Mouse (Mus musculus): Measurements from ENCODE around the gene Ppp1r1c. TPM values are rescaled to one million over a fixed set of nuclear protein-coding genes. Genes with fewer than 3 reads are reported as not detected.
"Not testable (repeated sequence)": the region's sequence is repeated elsewhere in the genome, so short reads cannot be mapped to it uniquely, and the experiment has no call there.

The Ppp1r1c gene
- polyA plus RNA-seq, 1 experiment from 2014 or later = 0.24 TPM

DNA sequence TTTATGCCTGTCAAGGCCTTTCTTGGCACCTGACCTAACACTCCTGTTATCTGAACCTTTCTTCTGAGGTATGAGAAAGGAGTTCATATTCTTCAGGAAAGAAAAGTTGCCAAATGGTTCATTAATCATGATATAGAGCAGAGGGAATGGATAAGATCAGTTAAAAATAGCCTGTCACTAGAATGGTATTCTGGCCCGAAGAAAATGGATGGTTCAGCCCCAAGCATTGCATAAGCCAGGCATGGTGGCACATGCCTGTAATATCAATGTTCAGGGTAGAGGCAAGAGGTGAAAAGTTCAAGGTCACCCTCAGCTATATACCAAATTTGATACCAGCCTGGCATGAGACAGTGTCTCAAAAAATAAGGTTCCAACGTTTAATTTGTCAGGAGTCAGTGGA lies 85.6 kb downstream of the Ppp1r1c start:
- Histone ChIP-seq H3K4me2 (no peak overlapping the region), H3K36me3 (no peaks in the 10 kb centered on the region), H3K4me1 (peaks cover 5% of the 10 kb centered on the region), H3K9ac (no peak overlapping the region), H3K9me3 (no peaks in the 10 kb centered on the region), H3K27me3 (replicated peaks) (no peaks in the 10 kb centered on the region), H3K4me3 (no peak overlapping the region), H3K27ac (replicated peaks) (no peak overlapping the region)
- ATAC-seq (ENCODE audit: extremely low read depth, insufficient number of reproducible peaks, low FRiP score, low TSS enrichment) = no peak
- 30% methylated on average over 2 of the region's 2 CpGs for WGBS

DNA sequence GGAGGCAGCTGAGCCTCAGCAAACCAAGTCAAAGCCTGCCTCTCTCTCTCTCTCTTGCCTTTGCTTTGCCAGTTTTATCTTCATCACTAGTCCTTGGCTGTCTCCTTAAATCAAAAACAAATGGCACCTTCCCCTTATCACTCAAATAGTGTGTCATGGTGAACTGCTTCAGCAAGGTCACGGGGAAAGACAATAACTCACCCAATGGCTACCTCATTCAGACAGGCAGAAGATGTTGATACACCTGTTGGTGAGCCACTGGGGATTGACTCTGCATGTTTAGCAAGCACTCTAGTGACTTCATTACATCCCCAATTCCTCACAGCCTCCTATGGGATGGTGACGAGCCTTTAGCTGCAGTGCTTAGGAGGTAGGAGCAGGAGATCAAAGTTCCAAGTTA lies 89.9 kb downstream of the Ppp1r1c start:
- peaks cover 5% of the 10 kb centered on the region for H3K4me1 ChIP-seq
- no peaks in the 10 kb centered on the region for H3K36me3 ChIP-seq
- H3K4me3 ChIP-seq = no peak overlapping the region
- H3K9me3 ChIP-seq = no peaks in the 10 kb centered on the region
- H3K9ac ChIP-seq = no peak overlapping the region
- WGBS = 42% methylated on average over 2 of the region's 2 CpGs
- no peak overlapping the region for H3K4me2 ChIP-seq
- no peaks in the 10 kb centered on the region for H3K27me3 ChIP-seq (replicated peaks)
- ATAC-seq (ENCODE audit: extremely low read depth, insufficient number of reproducible peaks, low FRiP score, low TSS enrichment) = no peak
- no peak overlapping the region for H3K27ac ChIP-seq (replicated peaks)

DNA sequence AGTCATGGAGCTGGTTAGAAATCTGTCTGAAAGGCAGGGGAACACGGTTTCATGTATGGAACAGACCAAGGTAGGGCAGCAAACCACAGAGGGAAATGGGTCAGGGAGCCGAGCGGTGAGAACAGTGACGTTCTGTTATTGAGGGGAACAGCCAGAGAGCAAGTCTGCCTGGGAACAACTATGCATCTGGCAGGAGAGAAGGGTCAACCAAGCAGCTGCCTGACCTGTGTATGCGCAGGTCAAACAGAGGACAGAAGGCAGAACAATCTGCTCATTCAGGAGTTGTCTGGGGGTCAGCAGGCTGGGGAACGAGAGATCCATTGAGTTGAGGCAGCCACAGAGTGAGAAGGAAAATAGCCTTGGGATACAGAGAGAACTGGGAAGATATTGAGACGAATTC lies 91.0 kb downstream of the Ppp1r1c start:
- ATAC-seq (ENCODE audit: extremely low read depth, insufficient number of reproducible peaks, low FRiP score, low TSS enrichment) = no peak
- no peaks in the 10 kb centered on the region for H3K9me3 ChIP-seq
- 56% methylated on average over 7 of the region's 7 CpGs for WGBS
- no peak overlapping the region for H3K9ac ChIP-seq
- H3K27me3 ChIP-seq (replicated peaks) = no peaks in the 10 kb centered on the region
- H3K4me2 ChIP-seq = no peak overlapping the region
- no peak overlapping the region for H3K27ac ChIP-seq (replicated peaks)
- H3K4me1 ChIP-seq = no peaks in the 10 kb centered on the region
- no peaks in the 10 kb centered on the region for H3K36me3 ChIP-seq
- no peak overlapping the region for H3K4me3 ChIP-seq

DNA sequence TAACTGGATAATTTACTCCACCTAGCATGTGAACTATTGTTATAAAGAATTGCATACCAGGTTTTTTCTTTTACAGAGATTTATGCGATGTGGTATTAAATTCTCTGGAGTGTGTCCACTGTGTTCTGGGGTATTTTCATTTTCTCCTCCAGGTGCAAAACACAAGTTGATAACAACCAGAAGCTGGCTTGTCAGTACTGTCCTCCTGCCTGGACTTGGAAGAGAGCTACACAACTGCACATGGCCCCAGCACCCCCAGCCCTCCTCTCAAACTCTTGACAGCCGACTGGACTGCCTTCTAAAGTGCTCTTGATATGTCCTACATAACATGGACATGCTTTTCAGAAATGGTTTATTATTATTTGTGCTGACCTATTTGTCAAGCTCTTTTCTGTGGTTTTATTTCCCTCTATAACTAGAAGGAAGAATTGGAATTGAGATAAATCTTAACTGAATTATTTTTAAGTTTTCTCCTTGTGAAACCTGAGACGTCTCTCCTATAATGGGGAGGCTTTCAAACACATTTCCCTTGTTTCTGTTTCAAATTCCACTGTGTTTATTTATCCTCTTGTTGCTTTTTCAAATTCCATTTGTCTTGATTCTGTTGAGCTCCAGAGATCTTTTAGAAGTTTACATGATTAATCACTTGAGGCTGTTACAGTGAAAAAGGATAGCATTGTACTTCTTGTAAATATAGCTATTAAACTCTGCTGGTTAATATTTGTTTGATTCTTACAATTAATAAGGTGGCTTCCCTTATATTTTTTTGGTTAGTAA lies 108.3 kb downstream of the Ppp1r1c start:
- no peaks in the 10 kb centered on the region for H3K36me3 ChIP-seq
- WGBS = 45% methylated on average over 3 of the region's 3 CpGs
- H3K4me3 ChIP-seq = no peak overlapping the region
- no peak overlapping the region for H3K4me2 ChIP-seq
- H3K9ac ChIP-seq = no peak overlapping the region
- H3K9me3 ChIP-seq = no peaks in the 10 kb centered on the region
- no peaks in the 10 kb centered on the region for H3K4me1 ChIP-seq
- no peak overlapping the region for H3K27ac ChIP-seq (replicated peaks)
- H3K27me3 ChIP-seq (replicated peaks) = no peaks in the 10 kb centered on the region
- no peak for ATAC-seq (ENCODE audit: extremely low read depth, insufficient number of reproducible peaks, low FRiP score, low TSS enrichment)

DNA sequence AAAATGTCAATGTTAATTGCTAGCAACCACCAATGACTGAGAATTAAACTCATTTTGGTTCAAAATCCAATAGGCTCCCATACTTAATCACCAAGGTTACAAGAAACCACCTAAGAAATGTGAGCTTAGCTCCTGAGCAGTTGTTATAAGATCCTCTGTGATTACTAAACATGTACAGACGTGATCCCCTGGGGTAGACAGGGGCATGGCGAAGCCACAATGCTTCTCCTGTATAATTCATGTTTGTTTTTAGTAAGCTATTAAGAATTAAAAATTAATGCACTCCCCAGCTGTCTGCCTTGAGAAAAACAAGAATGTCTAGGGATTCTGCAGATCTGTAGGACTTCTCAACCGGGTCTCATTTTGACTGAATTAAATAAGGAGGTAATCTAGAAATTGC lies 112.0 kb downstream of the Ppp1r1c start:
- H3K9me3 ChIP-seq = no peaks in the 10 kb centered on the region
- no peak overlapping the region for H3K4me3 ChIP-seq
- H3K36me3 ChIP-seq = no peaks in the 10 kb centered on the region
- no peak for ATAC-seq (ENCODE audit: extremely low read depth, insufficient number of reproducible peaks, low FRiP score, low TSS enrichment)
- no peak overlapping the region for H3K27ac ChIP-seq (replicated peaks)
- H3K9ac ChIP-seq = no peak overlapping the region
- H3K4me1 ChIP-seq = no peaks in the 10 kb centered on the region
- 75% methylated on average over 3 of the region's 3 CpGs for WGBS
- H3K4me2 ChIP-seq = no peak overlapping the region
- H3K27me3 ChIP-seq (replicated peaks) = no peaks in the 10 kb centered on the region

DNA sequence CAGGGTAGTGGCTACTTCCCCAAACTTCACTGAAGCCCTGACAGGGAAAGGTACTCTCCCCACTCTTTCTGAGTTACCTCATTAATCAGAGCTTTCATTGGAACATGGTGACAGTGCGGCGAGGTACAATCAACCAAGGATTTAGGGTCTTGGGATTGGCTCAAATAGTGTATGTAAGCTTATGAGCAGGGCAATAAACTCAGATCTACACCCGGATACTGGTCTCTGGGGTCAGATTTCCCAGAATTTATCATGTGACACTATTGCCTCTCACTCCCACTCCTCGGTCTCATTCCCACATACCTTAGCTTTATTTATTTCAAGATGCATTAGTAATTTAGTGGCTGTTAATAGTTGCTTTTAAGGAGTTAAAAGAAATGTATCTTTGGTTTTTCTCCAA lies 118.3 kb downstream of the Ppp1r1c start:
- Histone ChIP-seq H3K36me3 (no peaks in the 10 kb centered on the region), H3K4me1 (no peaks in the 10 kb centered on the region), H3K27me3 (replicated peaks) (no peaks in the 10 kb centered on the region), H3K4me3 (no peak overlapping the region), H3K4me2 (no peak overlapping the region), H3K27ac (replicated peaks) (no peak overlapping the region), H3K9ac (no peak overlapping the region), H3K9me3 (no peaks in the 10 kb centered on the region)
- WGBS = 81% methylated on average over 4 of the region's 4 CpGs
- no peak for ATAC-seq (ENCODE audit: extremely low read depth, insufficient number of reproducible peaks, low FRiP score, low TSS enrichment)

DNA sequence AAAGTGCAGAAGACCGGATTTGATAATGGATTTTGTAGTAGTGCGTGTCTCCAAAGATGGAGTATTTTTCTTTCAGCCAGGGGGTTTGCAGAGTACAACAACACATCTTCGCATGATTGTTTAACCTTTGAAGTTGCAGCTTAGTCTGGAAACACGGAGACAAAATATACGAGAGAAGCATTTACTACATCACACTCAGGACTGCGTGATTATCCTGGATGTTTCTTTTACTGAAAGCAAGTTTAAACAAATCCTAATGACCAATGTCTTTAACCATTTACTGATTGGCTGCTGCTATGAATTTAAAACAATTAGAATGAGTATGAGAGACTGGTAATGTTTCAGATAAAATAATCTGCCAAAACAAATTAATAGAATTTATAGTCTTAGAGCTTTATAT lies 131.5 kb downstream of the Ppp1r1c start:
- Histone ChIP-seq H3K27ac (replicated peaks) (no peak overlapping the region), H3K27me3 (replicated peaks) (no peaks in the 10 kb centered on the region), H3K4me1 (no peaks in the 10 kb centered on the region), H3K9me3 (no peaks in the 10 kb centered on the region), H3K4me2 (no peak overlapping the region), H3K4me3 (no peak overlapping the region), H3K36me3 (peaks cover 3% of the 10 kb centered on the region; the same call in 1 of the 2 replicates), H3K9ac (no peak overlapping the region)
- WGBS = 66% methylated on average over 6 of the region's 6 CpGs
- no peak for ATAC-seq (ENCODE audit: extremely low read depth, insufficient number of reproducible peaks, low FRiP score, low TSS enrichment)

DNA sequence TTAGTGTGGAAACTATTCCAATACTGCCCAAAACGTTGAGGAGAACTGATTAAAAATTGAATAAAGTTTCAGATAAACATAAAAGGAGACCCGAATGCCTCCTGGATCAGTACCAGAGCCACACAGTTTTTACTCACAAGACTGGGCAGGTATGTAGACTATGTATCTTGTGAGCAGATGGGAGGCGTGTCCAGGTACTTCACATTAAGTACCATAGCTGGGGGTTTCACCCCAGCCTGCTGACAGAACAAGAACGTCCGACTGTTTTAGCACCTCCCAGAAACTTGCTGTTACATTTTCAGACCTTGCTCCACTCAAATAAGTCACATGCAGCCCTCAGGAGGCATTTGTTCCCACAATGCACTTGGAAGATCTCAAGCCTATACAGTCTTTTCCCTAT lies 131.9 kb downstream of the Ppp1r1c start:
- ATAC-seq (ENCODE audit: extremely low read depth, insufficient number of reproducible peaks, low FRiP score, low TSS enrichment) = no peak
- WGBS = 51% methylated on average over 5 of the region's 5 CpGs
- H3K27me3 ChIP-seq (replicated peaks) = no peaks in the 10 kb centered on the region
- no peaks in the 10 kb centered on the region for H3K4me1 ChIP-seq
- no peak overlapping the region for H3K4me3 ChIP-seq
- H3K36me3 ChIP-seq = peaks cover 3% of the 10 kb centered on the region; the same call in 1 of the 2 replicates
- H3K4me2 ChIP-seq = no peak overlapping the region
- H3K27ac ChIP-seq (replicated peaks) = no peak overlapping the region
- no peak overlapping the region for H3K9ac ChIP-seq
- no peaks in the 10 kb centered on the region for H3K9me3 ChIP-seq

DNA sequence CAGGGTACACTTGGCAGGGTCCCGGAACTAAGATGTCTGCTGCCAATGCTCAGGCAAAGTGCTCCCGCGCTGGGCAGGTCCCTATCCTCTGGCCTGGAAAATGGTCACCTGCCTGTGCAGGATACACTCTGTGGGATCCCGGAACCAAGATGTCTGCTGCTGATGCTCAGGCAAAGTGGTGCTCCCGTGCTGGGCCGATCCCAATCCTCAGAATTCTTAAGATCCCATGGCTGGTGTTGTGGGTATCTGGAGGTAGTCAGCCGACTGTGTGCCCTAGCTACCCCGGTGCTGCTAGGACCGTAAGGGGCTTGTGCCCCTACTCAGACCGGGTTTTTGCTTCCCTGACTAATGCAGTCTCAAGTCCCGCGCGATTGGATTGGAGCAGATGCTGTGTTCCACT lies 139.8 kb downstream of the Ppp1r1c start:
- not testable (repeated sequence) for H3K36me3 ChIP-seq; H3K27me3 ChIP-seq (replicated peaks); H3K4me2 ChIP-seq; H3K4me3 ChIP-seq; ATAC-seq (ENCODE audit: extremely low read depth, insufficient number of reproducible peaks, low FRiP score, low TSS enrichment); H3K4me1 ChIP-seq; H3K27ac ChIP-seq (replicated peaks); H3K9ac ChIP-seq; H3K9me3 ChIP-seq
- WGBS = 77% methylated on average over 13 of the region's 13 CpGs

DNA sequence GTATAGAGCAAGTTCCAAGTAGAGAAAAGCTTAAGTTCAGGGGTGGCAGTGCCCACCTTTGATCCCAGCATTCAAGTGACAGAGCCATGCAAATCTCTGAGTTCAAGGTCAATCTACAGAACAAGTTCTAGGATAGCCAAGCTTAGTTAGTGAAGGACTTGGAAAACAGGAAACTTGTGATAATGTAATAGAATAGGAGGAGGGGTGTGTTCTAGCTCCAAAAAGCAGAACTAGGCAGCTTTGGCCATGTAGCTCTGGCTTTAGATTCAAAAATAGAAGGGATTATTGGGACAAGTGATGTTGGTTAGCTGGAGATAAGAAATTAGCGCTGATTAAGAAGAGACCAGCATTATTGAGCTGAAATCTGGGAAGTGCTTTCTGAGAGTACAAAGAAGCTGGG lies 149.3 kb downstream of the Ppp1r1c start:
- WGBS = 81% methylated on average over 1 of the region's 1 CpGs
- Histone ChIP-seq H3K9me3 (no peaks in the 10 kb centered on the region), H3K4me3 (no peak overlapping the region), H3K27me3 (replicated peaks) (no peaks in the 10 kb centered on the region; the same call in 1 of the 2 replicates), H3K27ac (replicated peaks) (no peak overlapping the region), H3K9ac (no peak overlapping the region), H3K4me1 (no peaks in the 10 kb centered on the region), H3K4me2 (no peak overlapping the region), H3K36me3 (no peaks in the 10 kb centered on the region)
- ATAC-seq (ENCODE audit: extremely low read depth, insufficient number of reproducible peaks, low FRiP score, low TSS enrichment) = no peak

DNA sequence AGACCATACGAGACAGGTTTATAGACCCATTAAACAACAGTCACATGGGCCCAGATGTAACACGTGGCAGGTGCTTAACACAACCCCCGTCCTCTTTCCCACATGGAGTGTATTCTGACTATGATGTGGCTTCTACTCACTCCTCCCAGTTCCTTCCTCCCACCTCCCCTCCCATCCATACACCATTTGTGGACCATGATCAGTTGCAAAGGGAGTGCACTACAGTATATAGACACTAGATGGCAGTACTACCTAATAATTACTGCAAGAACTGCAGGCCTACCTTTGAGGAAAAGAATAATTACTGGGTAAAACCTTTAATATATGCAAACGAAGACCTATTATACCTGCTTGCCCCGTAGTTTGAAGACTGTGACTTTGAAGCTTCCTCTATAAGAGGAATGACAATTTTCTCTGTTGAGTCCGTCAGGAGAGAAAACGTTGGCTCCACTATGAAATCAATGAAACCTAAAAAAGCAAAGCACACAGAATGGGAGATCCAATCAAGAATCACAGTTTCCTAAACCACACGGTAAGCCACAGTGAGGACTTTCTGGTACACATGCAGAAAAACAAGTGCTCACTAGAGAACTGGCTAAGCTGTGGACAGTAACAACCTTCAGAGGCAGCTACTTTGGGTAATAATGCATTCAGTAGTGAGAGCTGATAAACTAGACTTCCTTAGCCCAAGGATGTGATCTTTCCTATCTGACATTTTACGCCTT lies 157.9 kb downstream of the Ppp1r1c start:
- no peak overlapping the region for H3K4me3 ChIP-seq
- H3K9me3 ChIP-seq = no peaks in the 10 kb centered on the region
- no peaks in the 10 kb centered on the region for H3K4me1 ChIP-seq
- H3K9ac ChIP-seq = no peak overlapping the region
- H3K27me3 ChIP-seq (replicated peaks) = peaks cover 34% of the 10 kb centered on the region
- no peak overlapping the region for H3K27ac ChIP-seq (replicated peaks)
- peaks cover 4% of the 10 kb centered on the region; the same call in 1 of the 2 replicates for H3K36me3 ChIP-seq
- no peak overlapping the region for H3K4me2 ChIP-seq
- no peak; the same call in 1 of the 2 replicates for ATAC-seq (ENCODE audit: extremely low read depth, insufficient number of reproducible peaks, low FRiP score, low TSS enrichment)
- WGBS = 43% methylated on average over 9 of the region's 9 CpGs
